17 mouse cellular contexts compared by ENCODE assay signal in the genomic region with DNA sequence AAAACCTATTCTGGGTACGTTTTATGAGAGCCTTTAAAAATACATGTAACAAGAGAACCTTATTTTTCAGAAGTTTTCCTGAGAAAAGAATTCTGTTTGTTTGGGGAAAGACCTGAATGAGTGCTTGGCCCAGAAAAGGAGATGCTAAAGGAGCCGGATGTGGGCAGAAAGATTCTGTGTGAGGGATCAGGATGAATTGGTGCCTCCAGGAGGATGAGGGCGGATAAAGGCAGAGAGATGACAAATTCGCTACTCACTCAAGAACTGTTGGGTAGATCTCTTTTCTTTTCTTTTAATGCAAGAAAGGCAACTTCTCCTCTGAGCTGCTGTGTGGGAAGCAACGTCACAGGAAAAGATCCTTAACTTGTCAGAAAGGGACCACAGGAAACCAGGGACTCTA.
"Had no signal": no experiment of that assay in that cellular context is flagged by ENCODE, and none has a peak within 500 bp of the region (broad histone marks: within the 10 kb centered on the region; RNA-seq: fewer than 3 reads in every experiment).

No protein-coding gene starts in this region.

- DNase-seq: lung, adult 18-20 months; lung, embryonic 14.5 days; lung, postnatal 10 days; lung, postnatal 4 days; midbrain, embryonic 14.5 days; retina, postnatal 1 day; right cerebral cortex, postnatal 4 days; spleen, adult 18-20 months; thymus, adult 18-20 months; thymus, postnatal 14 days; thymus, postnatal 4 days had no signal

- H3K27ac ChIP-seq: liver, embryonic 14.5 days; midbrain, embryonic 10.5 days; midbrain, embryonic 12.5 days; neural tube, embryonic 13.5 days; neural tube, embryonic 15.5 days had no signal

- H3K4me3 ChIP-seq: midbrain, embryonic 10.5 days; midbrain, embryonic 12.5 days; myocyte; neural tube, embryonic 13.5 days; neural tube, embryonic 15.5 days had no signal
